Mouse (Mus musculus) forebrain, embryonic 13.5 days (tissue): ENCODE data around the gene Slc30a5. TPM values are rescaled to one million over a fixed set of nuclear protein-coding genes. Genes with fewer than 3 reads are reported as not detected.

ENCODE experiments used
- polyA plus RNA-seq: library from polyadenylated mRNA; unstranded; fragments of >200 nt; fragmentation: Nextera tagmentation; extraction: Ambion mirVana; gene quantifications from 2 replicates; pipeline ENCODE4 v1.2.1, GENCODE M21; 2015

Gene Slc30a5
- polyA plus RNA-seq, 1 experiment from 2014 or later, result 34.0 TPM

Other genes starting within 250 kb of the Slc30a5 start
- gene Marveld2, start 216.5 kb downstream of the Slc30a5 start, polyA plus RNA-seq, result 1.1 TPM in 2 replicates
- 368 and 379 TPM in 2 replicates for gene Ak6, start 182.4 kb downstream of the Slc30a5 start, polyA plus RNA-seq
- 23.0 and 24.4 TPM in 2 replicates for gene Rad17, start 182.4 kb downstream of the Slc30a5 start, polyA plus RNA-seq
- 19.2 and 24.7 TPM in 2 replicates for gene Taf9, start 181.8 kb downstream of the Slc30a5 start, polyA plus RNA-seq
- 1.9 and 2.3 TPM in 2 replicates for gene Ccdc125, start 163.7 kb downstream of the Slc30a5 start, polyA plus RNA-seq
- gene Cdk7, start 102.5 kb downstream of the Slc30a5 start, polyA plus RNA-seq, result 59.0 and 62.8 TPM in 2 replicates
- gene Mrps36, start 88.8 kb downstream of the Slc30a5 start, polyA plus RNA-seq, result 128 and 142 TPM in 2 replicates
- gene Cenph, start 57.5 kb downstream of the Slc30a5 start, polyA plus RNA-seq, result 33.8 and 34.6 TPM in 2 replicates
- 273 and 294 TPM in 2 replicates for gene Ccnb1, start 46.9 kb downstream of the Slc30a5 start, polyA plus RNA-seq